Mouse (Mus musculus): ENCODE measurements around the gene Efcab2.
"Not testable (repeated sequence)": the region's sequence is repeated elsewhere in the genome, so short reads cannot be mapped to it uniquely, and the experiment has no call there.

DNA sequence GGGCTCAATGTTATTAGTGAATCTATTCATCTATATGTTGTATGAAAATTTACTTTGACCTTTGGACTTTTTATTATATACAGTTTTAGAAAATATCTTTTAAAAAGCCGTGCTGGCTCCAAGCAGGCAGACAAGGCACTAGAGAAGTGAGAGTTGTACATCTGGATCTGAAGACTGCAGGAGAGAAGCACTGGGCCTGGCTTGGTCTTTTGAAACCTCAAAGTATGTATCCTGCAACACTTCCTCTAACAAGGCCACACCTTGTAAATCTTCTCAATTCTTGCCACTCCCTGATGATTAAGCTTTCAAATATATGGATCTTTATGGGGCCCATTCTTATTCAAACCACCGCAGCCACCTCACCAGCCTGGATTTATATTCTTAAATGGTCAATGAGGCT, 7.5 kb downstream of the Efcab2 start:
- not testable (repeated sequence) for TF ChIP-seq CTCF (IDR thresholded peaks at IDR 0.05; ENCODE audit: extremely low read depth, insufficient read depth, insufficient read length, insufficient replicate concordance); POLR2A (IDR thresholded peaks at IDR 0.05; ENCODE audit: low read depth, low read length)
